Mouse (Mus musculus) left cerebral cortex, adult 2 months (tissue): ENCODE measurements around the gene Gemin4. TPM values are rescaled to one million over a fixed set of nuclear protein-coding genes. Genes with fewer than 3 reads are reported as not detected.

ENCODE experiments used
- DNase-seq, 2 experiments: peaks; one replicate each; pipeline ENCODE4 v3.0.0; 2021 to 2022; ENCODE audit warnings: low spot score in 2 of 2, mixed read lengths in 1 of 2; ENCODE audit errors: extremely low spot score in 1 of 2
- H3K27ac ChIP-seq: fragments of 200-600 bp; 2 replicates; pipeline ENCODE4 v1.8.1; 2022
- H3K4me3 ChIP-seq: fragments of 200-600 bp; 2 replicates; pipeline ENCODE4 v1.8.1; 2022
- CTCF ChIP-seq: fragments of 200-600 bp; IDR thresholded peaks from 2 replicates; pipeline ENCODE4 v1.8.1; 2022; ENCODE audit warnings: antibody characterized with exemption, mild to moderate bottlenecking, moderate library complexity
- intact Hi-C: fragments of 180-260 bp; cut with DNase I; formaldehyde crosslinking; loops from one replicate; pipeline ENCODE4 v1.15.1; 2025
- long read RNA-seq, 2 experiments: library from polyadenylated mRNA; stranded (forward); transcript quantifications; one replicate each; pipeline ENCODE4 v2.0.0; 2021; ENCODE audit warnings: borderline mapping rate in 2 of 2
- total RNA-seq, 2 experiments: library from RNA; stranded (reverse); gene quantifications; 2 replicates each; pipeline ENCODE4 v1.2.3; 2021

Gene Gemin4
- 1 to 10 TPM; 2.6 to 6.8 TPM for total RNA-seq
- long read RNA-seq, experiment 1, transcript Gemin4-201 (2 exons, 3,540 nt): major isoform, 23 of 24 reads
- long read RNA-seq, experiment 1, partial matches to known transcripts: 0 of 24 reads
- long read RNA-seq, experiment 1, other reads (novel, unspliced or antisense): 1 of 24 reads
- long read RNA-seq, experiment 2, transcript Gemin4-201 (2 exons, 3,540 nt): major isoform, 8 of 8 reads
- long read RNA-seq, experiment 2, partial matches to known transcripts: 0 of 8 reads
- long read RNA-seq, experiment 2, other reads (novel, unspliced or antisense): 0 of 8 reads

DNA sequence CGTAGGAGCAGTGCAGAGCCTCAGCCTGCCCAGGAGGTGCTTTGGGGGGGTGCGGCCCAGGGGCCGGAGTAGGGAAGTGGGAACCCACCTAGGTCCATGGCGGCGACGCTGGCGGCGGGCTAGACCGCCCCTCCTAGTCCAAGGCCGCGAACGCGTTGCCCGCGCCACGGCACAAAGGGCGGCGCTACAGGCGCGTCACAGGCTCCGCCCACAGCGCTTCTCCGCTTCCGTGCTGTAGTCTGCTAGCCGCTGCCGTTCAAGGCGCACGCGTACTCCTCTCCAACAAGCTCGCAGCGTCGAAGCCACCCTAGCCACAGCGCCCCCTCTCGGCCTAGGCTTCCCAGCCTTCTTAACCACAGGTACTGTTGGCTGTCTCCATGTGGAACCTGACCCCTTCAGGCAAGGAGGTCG, at the start of gene Gemin4, which contains the start of gene Dbil5:
Gene Gemin4 (minus strand): TSS at position 275 of the 411 bp plus-strand sequence.
Gene Dbil5 (plus strand): TSS at position 219 of the 411 bp plus-strand sequence.
- H3K4me3 ChIP-seq: peak within 1 kb of the TSS; percentile 89
- H3K27ac ChIP-seq: peak within 1 kb of the TSS; percentile 94
- peak; percentile 95 to 97 for DNase-seq
- intact Hi-C loops: no loop called here
- peak; percentile 94 for TF ChIP-seq CTCF

DNA sequence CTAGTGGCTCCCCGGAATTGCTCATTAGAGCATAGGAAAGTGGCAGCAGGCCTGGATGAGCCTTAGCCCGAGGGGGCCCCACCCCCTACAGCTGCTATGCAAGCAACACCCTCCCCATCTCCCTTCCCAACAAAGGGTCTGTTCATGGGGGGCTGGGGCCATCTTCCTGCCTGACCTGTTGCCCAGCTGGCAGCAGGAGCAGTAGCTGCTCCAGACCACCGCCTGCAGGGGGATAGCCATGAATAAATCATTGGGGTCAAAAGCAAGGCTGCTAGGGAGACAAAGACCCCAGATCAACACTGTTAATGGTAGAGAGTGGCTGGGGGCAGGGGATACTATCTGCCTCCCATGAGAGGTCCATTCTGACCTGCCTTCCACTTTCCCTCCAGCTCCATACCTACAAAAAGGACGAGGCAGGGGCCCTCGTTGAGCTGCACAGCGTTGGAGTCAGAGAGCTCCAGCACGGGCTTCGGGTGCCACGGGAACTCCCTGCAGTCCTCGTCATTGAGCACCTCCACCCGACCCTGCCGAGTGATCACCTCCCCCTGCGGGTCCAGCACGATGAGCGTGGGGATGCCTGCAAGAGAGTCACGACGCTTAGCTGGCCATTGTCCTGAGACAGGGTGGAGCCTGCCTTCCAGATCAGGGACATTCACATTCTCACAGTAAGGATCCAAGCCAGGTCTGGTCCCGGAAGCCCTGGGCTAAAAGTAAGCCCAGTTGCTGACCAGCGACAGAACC, 45.3 kb upstream of the Gemin4 start:
- intact Hi-C loops: no loop called here
- no peak for DNase-seq
- Histone ChIP-seq H3K4me3 (no peak overlapping the region), H3K27ac (no peak overlapping the region)
- no peak for TF ChIP-seq CTCF

DNA sequence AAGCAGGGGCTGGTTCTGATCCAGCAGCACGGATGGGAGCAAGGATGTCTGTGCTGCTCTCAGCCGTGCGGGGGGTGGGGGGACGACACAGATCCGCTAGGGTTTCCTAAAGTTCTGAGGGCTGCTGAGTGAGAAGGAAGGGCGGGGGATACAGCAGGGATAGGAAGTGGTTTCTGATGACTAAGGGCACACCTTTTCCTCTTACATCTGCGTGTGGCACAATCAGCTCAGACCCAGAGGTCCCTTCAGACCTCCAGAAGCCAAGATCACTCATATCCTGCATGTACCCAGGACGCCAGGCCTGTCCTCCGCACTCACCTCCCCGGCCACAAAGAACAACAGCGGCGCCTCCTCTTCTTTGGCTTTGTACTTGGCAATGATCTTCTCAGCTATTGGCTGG, 43.8 kb upstream of the Gemin4 start:
- no peak overlapping the region for H3K4me3 ChIP-seq
- no peak for TF ChIP-seq CTCF
- no peak for DNase-seq
- H3K27ac ChIP-seq: no peak overlapping the region
- intact Hi-C loops: no loop called here

DNA sequence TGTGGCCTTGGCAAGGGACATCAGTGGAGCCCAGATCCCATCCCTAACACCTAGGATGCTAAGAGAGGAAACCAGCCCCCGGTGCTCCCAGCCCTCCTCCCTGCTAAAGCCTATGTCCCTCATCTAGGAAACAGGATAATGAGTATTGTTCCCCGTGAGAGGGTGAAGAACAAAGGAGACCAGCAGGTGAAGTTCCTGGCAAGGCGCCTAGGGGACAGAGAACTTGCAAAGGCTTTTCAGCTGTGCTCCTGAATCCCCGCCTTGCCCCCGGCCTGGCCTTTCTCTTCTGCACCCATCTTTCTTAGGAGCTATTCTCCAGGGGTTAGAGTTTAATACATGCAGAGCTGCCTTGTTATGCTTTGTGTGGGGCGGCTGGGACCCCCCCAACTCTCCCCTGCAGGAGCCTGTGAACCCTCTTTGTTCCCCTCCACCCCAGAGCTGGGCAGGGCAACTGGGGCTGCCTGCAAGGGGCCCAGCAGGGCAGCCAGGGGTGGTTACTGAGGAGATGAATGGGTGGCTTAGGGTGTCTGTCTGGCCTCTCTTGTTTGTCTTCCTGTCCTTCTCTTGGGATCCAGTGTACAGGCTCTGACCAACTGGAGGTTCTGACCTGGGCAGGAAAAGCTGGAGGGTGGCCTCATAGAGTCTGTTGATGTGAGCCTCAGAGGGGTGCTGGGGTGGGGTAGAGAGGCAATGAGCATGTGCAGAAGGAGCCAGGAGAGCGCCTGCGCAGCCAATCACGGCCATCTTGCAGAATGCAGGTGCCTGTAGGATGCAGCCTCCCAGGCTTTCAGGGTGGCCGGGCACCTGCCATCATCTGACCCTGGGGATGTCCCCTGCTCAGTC, 43.0 kb upstream of the Gemin4 start:
- intact Hi-C loops: no loop called here
- no peak for TF ChIP-seq CTCF
- H3K4me3 ChIP-seq: no peak overlapping the region
- DNase-seq: no peak
- H3K27ac ChIP-seq: no peak overlapping the region

DNA sequence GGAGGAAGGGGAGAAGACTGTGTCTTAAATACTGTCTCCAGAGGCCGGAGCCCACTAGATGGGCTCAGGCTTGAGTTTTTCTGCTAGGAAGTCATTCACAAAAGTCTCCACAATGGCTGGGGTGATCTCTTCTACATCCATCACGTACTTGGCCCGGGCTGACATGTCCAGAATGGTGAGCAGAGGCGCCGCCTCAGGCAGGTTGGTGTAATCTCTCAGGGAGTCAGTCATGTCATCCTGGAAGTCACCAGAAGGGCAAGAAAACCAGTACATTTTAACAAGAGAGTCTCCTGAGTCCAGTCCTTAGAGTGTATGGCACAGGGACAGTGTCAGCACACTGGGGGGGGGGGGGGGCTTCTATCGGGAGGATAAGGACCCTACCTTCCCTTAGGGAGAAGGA, 41.0 kb upstream of the Gemin4 start:
- no peak overlapping the region for H3K27ac ChIP-seq
- DNase-seq: no peak
- H3K4me3 ChIP-seq: no peak overlapping the region
- no peak for TF ChIP-seq CTCF
- intact Hi-C loops: loop anchor here (5.0 kb wide), 1 partner anchor 54 kb away; no protein-coding TSS in a partner anchor

DNA sequence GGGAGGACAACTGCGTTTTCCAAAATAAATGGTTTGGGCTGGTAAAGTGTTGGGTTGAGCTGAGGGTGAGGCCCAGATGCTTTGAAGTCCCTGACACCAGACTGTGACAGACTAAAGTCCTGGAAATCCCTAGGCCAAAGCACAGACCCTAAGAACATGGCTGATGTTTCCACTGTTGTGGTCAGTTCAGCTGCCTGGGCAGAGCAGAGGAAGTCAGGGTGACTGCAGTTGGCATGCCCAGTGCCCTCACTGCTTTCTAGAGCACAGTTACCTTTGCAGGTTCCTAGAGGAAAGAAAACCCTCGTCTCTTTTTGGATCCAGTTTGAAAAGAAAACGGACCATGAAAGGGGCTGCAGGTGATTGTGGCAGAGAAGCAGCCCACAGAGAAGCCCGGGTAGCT, 39.9 kb upstream of the Gemin4 start:
- intact Hi-C loops: loop anchor here (5.0 kb wide), 1 partner anchor 55 kb away; no protein-coding TSS in a partner anchor
- no peak overlapping the region for H3K27ac ChIP-seq
- no peak for DNase-seq
- no peak overlapping the region for H3K4me3 ChIP-seq
- no peak for TF ChIP-seq CTCF

DNA sequence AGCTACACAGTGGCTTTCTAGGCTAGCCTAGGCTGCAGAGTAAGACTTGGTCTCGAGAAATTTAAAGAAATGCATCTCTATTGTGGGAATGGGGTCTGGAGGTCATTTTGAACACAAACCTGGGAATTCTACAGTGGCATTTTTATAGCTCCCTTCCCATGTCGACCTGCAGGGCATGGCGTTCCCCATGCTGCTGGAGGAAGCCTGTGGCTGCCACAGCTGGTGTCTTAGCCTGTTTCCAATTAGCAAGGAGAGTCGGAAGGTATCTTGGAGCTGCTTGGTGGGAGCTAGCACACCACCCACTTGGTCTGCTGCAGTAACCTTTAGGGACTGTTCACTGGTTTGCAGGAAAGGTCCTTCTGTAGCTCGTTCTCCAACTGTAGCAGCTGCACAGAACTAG, 38.7 kb upstream of the Gemin4 start:
- Histone ChIP-seq H3K4me3 (no peak overlapping the region), H3K27ac (no peak overlapping the region)
- no peak for TF ChIP-seq CTCF
- intact Hi-C loops: loop anchor here (5.0 kb wide), 1 partner anchor 56 kb away; no protein-coding TSS in a partner anchor
- no peak for DNase-seq

DNA sequence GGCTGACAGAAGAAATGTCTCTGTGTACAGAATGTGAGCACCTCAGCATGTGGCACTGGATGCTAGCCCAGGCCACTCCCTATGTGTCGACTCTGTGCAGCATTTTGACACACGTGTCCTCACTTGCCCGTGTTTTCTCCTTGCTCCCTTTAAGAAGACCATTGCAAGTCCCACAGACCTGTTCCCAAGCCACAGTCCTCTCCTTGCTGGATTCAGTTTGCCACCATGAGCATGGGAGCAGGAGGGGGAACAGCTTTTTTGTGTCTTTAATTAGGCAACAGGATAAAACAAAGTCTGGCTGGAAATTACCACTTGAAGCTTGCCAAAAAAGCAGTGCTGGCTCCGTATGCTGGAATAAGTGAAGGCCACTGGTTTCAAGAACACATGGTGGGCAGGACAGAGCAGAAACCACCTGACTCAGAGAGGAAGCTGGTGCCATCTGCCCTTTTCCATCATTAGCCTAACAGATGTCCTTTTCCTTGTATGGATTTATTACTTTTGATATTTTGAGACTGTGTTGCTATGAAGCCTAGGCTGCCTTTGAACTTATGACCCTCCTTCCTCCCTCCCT, 38.1 kb upstream of the Gemin4 start:
- TF ChIP-seq CTCF: no peak
- no peak overlapping the region for H3K4me3 ChIP-seq
- intact Hi-C loops: loop anchor here (5.0 kb wide), 1 partner anchor 57 kb away; no protein-coding TSS in a partner anchor
- no peak for DNase-seq
- no peak overlapping the region for H3K27ac ChIP-seq

DNA sequence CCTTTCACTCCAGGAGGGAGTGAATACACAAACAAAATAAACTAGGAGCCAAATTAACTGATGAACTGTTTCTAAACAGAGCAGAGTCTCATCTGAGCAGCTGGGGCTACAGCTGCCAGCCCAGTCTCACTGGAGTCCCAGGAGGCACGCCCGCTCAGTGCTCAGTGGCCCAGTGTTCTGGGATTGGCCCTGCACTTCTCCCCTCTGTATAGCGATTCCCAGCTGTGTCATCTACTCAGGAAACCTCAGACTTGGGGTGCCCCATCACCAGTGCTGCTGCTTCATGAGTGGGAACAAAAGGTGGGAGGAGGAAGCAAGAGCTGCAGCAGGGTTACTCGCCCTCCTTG, 36.4 kb upstream of the Gemin4 start:
- intact Hi-C loops: loop anchor here (1.0 kb wide), 2 partner anchors 145 to 152 kb away; partner anchors contain the start of genes Nxn and Timm22
- no peak for DNase-seq
- no peak overlapping the region for H3K27ac ChIP-seq
- H3K4me3 ChIP-seq: no peak overlapping the region
- TF ChIP-seq CTCF: no peak

DNA sequence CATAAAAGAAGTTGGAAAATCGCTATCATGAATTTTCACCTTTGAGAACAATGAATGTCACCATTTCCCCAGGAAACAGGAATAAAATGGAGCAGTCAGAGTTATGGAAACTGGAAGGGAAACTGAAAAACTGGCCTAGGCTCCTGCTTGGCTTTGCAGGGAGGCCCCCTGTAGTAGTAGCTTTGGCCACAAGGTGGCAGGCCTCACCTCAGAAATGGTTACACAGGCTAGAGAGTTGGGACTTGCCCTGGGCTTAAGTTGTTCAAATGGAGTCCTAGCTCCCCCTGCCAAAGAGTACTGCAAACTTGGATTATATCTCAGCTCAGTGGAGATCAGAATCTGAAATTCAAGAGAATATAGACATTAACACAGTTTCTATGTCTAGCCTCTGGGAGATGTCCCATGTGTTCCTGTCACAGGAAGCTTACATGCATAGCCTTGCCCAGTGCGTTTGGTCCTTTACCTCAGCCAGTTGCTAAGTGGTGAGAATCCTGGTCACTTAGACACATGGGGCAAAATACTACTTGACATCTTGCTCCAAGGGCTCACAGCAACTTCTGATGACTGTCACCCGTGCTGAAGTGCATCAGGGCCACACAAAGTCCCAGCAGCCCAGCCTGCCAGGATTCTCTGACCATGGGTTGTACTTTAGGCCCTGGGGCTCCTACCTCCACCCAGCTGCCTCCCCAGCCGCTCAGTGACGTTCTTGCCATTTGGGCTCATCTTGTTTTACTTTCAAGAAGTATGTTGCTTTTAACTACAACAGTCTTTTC, 35.9 kb upstream of the Gemin4 start:
- Histone ChIP-seq H3K4me3 (no peak overlapping the region), H3K27ac (no peak overlapping the region)
- peak; percentile 96 for TF ChIP-seq CTCF
- peak; percentile 80 to 87 for DNase-seq
- intact Hi-C loops: loop anchor here (1.0 kb wide), 2 partner anchors 146 to 153 kb away; partner anchors contain the start of genes Nxn and Timm22

DNA sequence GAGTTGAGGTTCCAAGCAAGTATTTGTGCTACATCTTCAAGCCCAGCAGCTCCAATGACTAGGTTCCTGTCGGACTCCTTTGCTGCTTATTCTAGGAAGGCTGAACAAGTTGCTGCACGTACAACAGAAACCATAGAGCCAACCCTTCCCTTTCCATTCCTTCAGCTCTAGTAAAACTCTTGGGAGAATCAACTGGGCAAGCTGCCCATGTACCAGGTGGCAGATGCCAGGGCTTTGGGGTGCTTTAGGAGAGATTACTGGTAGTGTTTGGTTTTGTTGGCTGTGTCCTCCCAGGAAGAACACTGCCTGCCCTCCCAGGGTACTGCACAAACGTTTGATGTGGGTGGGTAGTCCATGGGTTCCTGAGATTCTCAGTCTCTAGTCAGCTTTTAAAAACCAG, 34.6 kb upstream of the Gemin4 start:
- intact Hi-C loops: no loop called here
- TF ChIP-seq CTCF: no peak
- Histone ChIP-seq H3K27ac (no peak overlapping the region), H3K4me3 (no peak overlapping the region)
- no peak for DNase-seq
